Mouse (Mus musculus): ENCODE data around the gene Pcolce. TPM values are rescaled to one million over a fixed set of nuclear protein-coding genes. Genes with fewer than 3 reads are reported as not detected.
A peak's percentile ranks its signal among the peaks of the same experiment; 100 is the strongest.

Pcolce gene
- total RNA-seq, 1 experiment from 2014 or later = not detected

- peak; percentile 94 for ATAC-seq (replicated peaks; ENCODE audit: insufficient number of reproducible peaks, low FRiP score, low TSS enrichment, poor library complexity, severe bottlenecking)
Observed at GRCm38 (mm10) chr5:137600619-137601364, 12.8 kb downstream of the Pcolce start, which contains the start of gene Mospd3. Gene Mospd3, minus strand, starts transcription at chr5:137601058.

- ATAC-seq (replicated peaks; ENCODE audit: insufficient number of reproducible peaks, low FRiP score, low TSS enrichment, poor library complexity, severe bottlenecking) = peak; percentile 4; the same call in 1 of the 2 replicates
Observed at GRCm38 (mm10) chr5:137600281-137600618, 13.3 kb downstream of the Pcolce start.

- ATAC-seq (replicated peaks; ENCODE audit: insufficient number of reproducible peaks, low FRiP score, low TSS enrichment, poor library complexity, severe bottlenecking) = no peak
Observed at GRCm38 (mm10) chr5:137599600-137599999, 14.0 kb downstream of the Pcolce start.

GRCm38 (mm10) chr5:137598100-137598826, 15.3 kb downstream of the Pcolce start:
- ATAC-seq (replicated peaks; ENCODE audit: insufficient number of reproducible peaks, low FRiP score, low TSS enrichment, poor library complexity, severe bottlenecking) = no peak

GRCm38 (mm10) chr5:137597625-137598024, 16.0 kb downstream of the Pcolce start:
- ATAC-seq (replicated peaks; ENCODE audit: insufficient number of reproducible peaks, low FRiP score, low TSS enrichment, poor library complexity, severe bottlenecking) = no peak

GRCm38 (mm10) chr5:137596601-137597261, 16.9 kb downstream of the Pcolce start:
- no peak for ATAC-seq (replicated peaks; ENCODE audit: insufficient number of reproducible peaks, low FRiP score, low TSS enrichment, poor library complexity, severe bottlenecking)

- no peak for ATAC-seq (replicated peaks; ENCODE audit: insufficient number of reproducible peaks, low FRiP score, low TSS enrichment, poor library complexity, severe bottlenecking)
Observed at GRCm38 (mm10) chr5:137595921-137596320, 17.7 kb downstream of the Pcolce start.

- no peak for ATAC-seq (replicated peaks; ENCODE audit: insufficient number of reproducible peaks, low FRiP score, low TSS enrichment, poor library complexity, severe bottlenecking)
Observed at GRCm38 (mm10) chr5:137590507-137590906, 23.1 kb downstream of the Pcolce start.

- peak; percentile 81; the same call in 1 of the 2 replicates for ATAC-seq (replicated peaks; ENCODE audit: insufficient number of reproducible peaks, low FRiP score, low TSS enrichment, poor library complexity, severe bottlenecking)
Observed at GRCm38 (mm10) chr5:137584976-137585375, 28.6 kb downstream of the Pcolce start.

GRCm38 (mm10) chr5:137583670-137584169, 29.9 kb downstream of the Pcolce start:
- no peak for ATAC-seq (replicated peaks; ENCODE audit: insufficient number of reproducible peaks, low FRiP score, low TSS enrichment, poor library complexity, severe bottlenecking)

GRCm38 (mm10) chr5:137582702-137583101, 30.9 kb downstream of the Pcolce start:
- ATAC-seq (replicated peaks; ENCODE audit: insufficient number of reproducible peaks, low FRiP score, low TSS enrichment, poor library complexity, severe bottlenecking) = no peak

- no peak for ATAC-seq (replicated peaks; ENCODE audit: insufficient number of reproducible peaks, low FRiP score, low TSS enrichment, poor library complexity, severe bottlenecking)
Observed at GRCm38 (mm10) chr5:137580246-137580645, 33.3 kb downstream of the Pcolce start.

- no peak for ATAC-seq (replicated peaks; ENCODE audit: insufficient number of reproducible peaks, low FRiP score, low TSS enrichment, poor library complexity, severe bottlenecking)
Observed at GRCm38 (mm10) chr5:137574470-137574901, 39.1 kb downstream of the Pcolce start.

- no peak for ATAC-seq (replicated peaks; ENCODE audit: insufficient number of reproducible peaks, low FRiP score, low TSS enrichment, poor library complexity, severe bottlenecking)
Observed at GRCm38 (mm10) chr5:137570691-137571586, 42.6 kb downstream of the Pcolce start.

- ATAC-seq (replicated peaks; ENCODE audit: insufficient number of reproducible peaks, low FRiP score, low TSS enrichment, poor library complexity, severe bottlenecking) = no peak
Observed at GRCm38 (mm10) chr5:137570181-137570580, 43.4 kb downstream of the Pcolce start.

- ATAC-seq (replicated peaks; ENCODE audit: insufficient number of reproducible peaks, low FRiP score, low TSS enrichment, poor library complexity, severe bottlenecking) = peak; percentile 63; the same call in 1 of the 2 replicates
Observed at GRCm38 (mm10) chr5:137569665-137570064, 43.9 kb downstream of the Pcolce start, which contains the start of gene Tfr2. Gene Tfr2, plus strand, starts transcription at chr5:137569840.

GRCm38 (mm10) chr5:137569031-137569430, 44.6 kb downstream of the Pcolce start:
- ATAC-seq (replicated peaks; ENCODE audit: insufficient number of reproducible peaks, low FRiP score, low TSS enrichment, poor library complexity, severe bottlenecking) = no peak

GRCm38 (mm10) chr5:137568223-137568798, 45.3 kb downstream of the Pcolce start:
- no peak for ATAC-seq (replicated peaks; ENCODE audit: insufficient number of reproducible peaks, low FRiP score, low TSS enrichment, poor library complexity, severe bottlenecking)
